Mouse (Mus musculus): ENCODE measurements around the gene Ccnt1. TPM values are rescaled to one million over a fixed set of nuclear protein-coding genes. Genes with fewer than 3 reads are reported as not detected.

The Ccnt1 gene
- polyA plus RNA-seq (2012; rRNA removed): 21.9 and 30.6 TPM in 2 replicates

GRCm38 (mm10) chr15:98570873-98571538 is at the start of gene Ccnt1, which contains the start of gene 4930415O20Rik:
Gene Ccnt1 (minus strand): TSS chr15:98570923.
Gene 4930415O20Rik (plus strand): TSS chr15:98571004.

GRCm38 (mm10) chr15:98609331-98610130 is 38.8 kb upstream of the Ccnt1 start, which contains the start of gene Adcy6:
Gene Adcy6 (minus strand): TSS chr15:98610076.

GRCm38 (mm10) chr15:98533881-98534627 is 36.7 kb downstream of the Ccnt1 start, which contains the start of gene Kansl2:
Gene Kansl2 (minus strand): TSS chr15:98534264.

GRCm38 (mm10) chr15:98492102-98492501 is 78.6 kb downstream of the Ccnt1 start, which contains the start of gene Olfr279:
Gene Olfr279 (plus strand): TSS chr15:98492402.

Other genes starting within 250 kb of the Ccnt1 start
- gene Olfr284, start 229.9 kb downstream of the Ccnt1 start, polyA plus RNA-seq (2012; rRNA removed): not detected in 2 replicates
- not detected in 2 replicates for gene Olfr283, start 190.0 kb downstream of the Ccnt1 start, polyA plus RNA-seq (2012; rRNA removed)
- gene Olfr282, start 139.7 kb downstream of the Ccnt1 start, polyA plus RNA-seq (2012; rRNA removed): not detected in 2 replicates
- not detected in 2 replicates for gene Olfr281, start 118.3 kb downstream of the Ccnt1 start, polyA plus RNA-seq (2012; rRNA removed)
- not detected in 2 replicates for gene OR5BS1P, start 101.0 kb downstream of the Ccnt1 start, polyA plus RNA-seq (2012; rRNA removed)
- not detected in 2 replicates for gene Lalba, start 88.2 kb downstream of the Ccnt1 start, polyA plus RNA-seq (2012; rRNA removed)
- gene Olfr279, start 78.5 kb downstream of the Ccnt1 start, polyA plus RNA-seq (2012; rRNA removed): not detected in 2 replicates
- gene Kansl2, start 36.7 kb downstream of the Ccnt1 start, polyA plus RNA-seq (2012; rRNA removed): 125 and 135 TPM in 2 replicates
- not detected in 2 replicates for gene 4930415O20Rik, start 81 bp upstream of the Ccnt1 start, polyA plus RNA-seq (2012; rRNA removed)
- gene Adcy6, start 39.2 kb upstream of the Ccnt1 start, polyA plus RNA-seq (2012; rRNA removed): 53.7 and 55.8 TPM in 2 replicates
- 75.3 and 102 TPM in 2 replicates for gene Cacnb3, start 59.9 kb upstream of the Ccnt1 start, polyA plus RNA-seq (2012; rRNA removed)
- gene Ddx23, start 92.0 kb upstream of the Ccnt1 start, polyA plus RNA-seq (2012; rRNA removed): 66.3 and 99.5 TPM in 2 replicates
- 7.9 and 12.3 TPM in 2 replicates for gene Rnd1, start 106.5 kb upstream of the Ccnt1 start, polyA plus RNA-seq (2012; rRNA removed)
- gene Ccdc65, start 137.3 kb upstream of the Ccnt1 start, polyA plus RNA-seq (2012; rRNA removed): 0.70 and 1.4 TPM in 2 replicates
- gene Fkbp11, start 157.3 kb upstream of the Ccnt1 start, polyA plus RNA-seq (2012; rRNA removed): 10.1 and 11.2 TPM in 2 replicates
- 72.2 and 83.4 TPM in 2 replicates for gene Arf3, start 192.3 kb upstream of the Ccnt1 start, polyA plus RNA-seq (2012; rRNA removed)
- gene Wnt10b, start 207.2 kb upstream of the Ccnt1 start, polyA plus RNA-seq (2012; rRNA removed): 0.72 and 2.0 TPM in 2 replicates
- 3.5 and 7.9 TPM in 2 replicates for gene Wnt1, start 218.9 kb upstream of the Ccnt1 start, polyA plus RNA-seq (2012; rRNA removed)
- gene Ddn, start 238.6 kb upstream of the Ccnt1 start, polyA plus RNA-seq (2012; rRNA removed): 0.55 and 1.2 TPM in 2 replicates

All from central nervous system, embryonic 11.5 days (tissue).